Mouse (Mus musculus) megakaryocyte progenitor cell, adult 5-6 weeks (primary cell): Measurements from ENCODE around the gene Flywch1. TPM values are rescaled to one million over a fixed set of nuclear protein-coding genes. Genes with fewer than 3 reads are reported as not detected.

ENCODE experiments used
- ATAC-seq: replicated peaks from 2 replicates; pipeline ENCODE4 v1.8.0; 2016; ENCODE audit warnings: mild to moderate bottlenecking, moderate TSS enrichment, inconsistent platforms; ENCODE audit not compliant: poor library complexity
- total RNA-seq, 2 experiments: library from RNA; stranded (forward) in 1 of 2; stranded (reverse) in 1 of 2; fragments of 157-497, 149-512 nt in 1 of 2; fragments of 200-1000 nt in 1 of 2; gene quantifications; 2 replicates each; pipeline versions ENCODE4 v1.2.3 to v1.2.4; 2015 to 2017

Gene Flywch1
- 4.7 and 5.1 TPM in 2 replicates for total RNA-seq (2015)
- total RNA-seq (2017): 9.9 and 10.6 TPM in 2 replicates

GRCm38 (mm10) chr17:23771284-23772218 is at the start of gene Flywch1:
Gene Flywch1, minus strand, starts transcription at chr17:23771602.
- ATAC-seq: peak; percentile 97

GRCm38 (mm10) chr17:23820731-23821130 is 49.3 kb upstream of the Flywch1 start:
- ATAC-seq: no peak

GRCm38 (mm10) chr17:23819235-23819634 is 47.8 kb upstream of the Flywch1 start:
- no peak for ATAC-seq

DNA sequence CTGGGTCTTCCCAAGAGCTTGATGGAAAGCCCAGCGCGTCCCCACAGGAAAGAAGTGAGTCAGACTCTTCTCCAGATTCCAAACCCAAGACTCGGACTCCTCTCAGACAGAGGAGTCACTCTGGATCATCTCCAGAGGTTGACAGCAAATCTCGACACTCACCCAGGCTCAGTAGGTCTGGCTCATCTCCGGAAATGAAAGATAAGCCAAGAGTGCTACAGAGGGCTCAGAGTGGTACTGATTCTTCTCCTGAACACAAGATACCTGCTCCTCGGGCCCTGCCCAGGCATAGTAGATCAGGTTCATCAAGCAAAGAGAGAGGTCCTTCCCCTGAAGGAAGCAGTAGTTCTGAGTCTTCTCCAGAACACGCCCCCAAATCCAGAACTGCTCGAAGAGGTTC is 47.2 kb upstream of the Flywch1 start:
- ATAC-seq: no peak

- ATAC-seq: no peak
These were observed 44.2 kb upstream of the Flywch1 start for GRCm38 (mm10) chr17:23815641-23816040.

DNA sequence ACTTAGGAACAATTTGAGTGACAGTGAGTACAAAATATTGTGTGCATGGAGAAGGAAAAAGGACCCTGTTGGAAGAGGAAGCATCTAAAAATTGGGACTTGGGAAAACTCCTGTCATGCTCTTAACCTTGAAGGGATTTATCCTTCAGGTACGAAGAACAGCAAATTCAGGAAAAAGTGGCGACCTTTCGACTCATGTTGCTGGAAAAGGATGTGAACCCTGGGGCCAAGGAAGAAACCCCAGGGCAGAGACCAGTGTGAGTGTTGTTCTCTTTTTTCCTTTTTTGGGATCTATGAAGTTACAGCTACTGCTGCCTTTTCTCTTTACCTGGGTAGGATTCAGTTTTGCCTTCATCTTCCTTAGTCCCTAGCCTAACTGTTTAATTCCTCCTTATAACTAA is 36.5 kb upstream of the Flywch1 start:
- ATAC-seq: no peak

GRCm38 (mm10) chr17:23806867-23807266 is 35.5 kb upstream of the Flywch1 start:
- ATAC-seq: peak; percentile 7

- no peak for ATAC-seq
These were observed 33.2 kb upstream of the Flywch1 start for GRCm38 (mm10) chr17:23804426-23805085.

DNA sequence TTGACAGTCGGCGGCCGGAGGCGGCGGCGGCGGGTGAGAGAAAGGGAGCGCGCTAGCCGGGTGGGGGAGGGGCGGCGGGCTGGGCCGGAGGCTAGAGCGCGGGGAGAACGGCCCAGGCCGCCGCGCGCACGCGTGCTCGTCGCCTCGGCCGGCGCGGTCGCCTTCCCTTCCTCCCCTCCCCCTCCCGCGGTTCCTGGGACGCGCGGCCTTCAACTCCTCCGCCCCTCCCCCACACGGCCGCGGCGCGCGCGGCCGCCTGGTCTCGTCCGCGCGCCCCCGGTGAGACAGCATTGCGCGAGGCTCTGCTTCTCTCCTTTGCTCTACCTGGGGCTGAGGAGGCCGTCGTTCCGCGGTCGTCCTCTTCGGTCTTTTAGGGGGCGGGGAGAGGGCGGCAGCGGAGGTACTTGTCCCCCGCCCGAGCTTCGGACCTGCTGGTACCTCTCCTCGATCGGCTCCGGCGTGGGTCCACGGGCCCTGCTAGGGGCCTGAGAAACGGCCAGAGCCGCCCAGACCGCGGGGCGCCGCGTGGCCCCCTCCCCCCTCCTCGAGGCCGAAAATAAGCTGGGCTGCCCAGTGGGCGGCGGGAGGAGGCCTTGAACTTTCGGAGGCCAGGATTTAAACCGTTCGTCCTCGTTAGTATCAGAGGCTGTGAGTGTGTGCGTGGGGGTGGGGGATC is 32.1 kb upstream of the Flywch1 start:
- ATAC-seq: peak; percentile 41

- peak; percentile 90 for ATAC-seq
These were observed 31.5 kb upstream of the Flywch1 start for GRCm38 (mm10) chr17:23802746-23803365.

DNA sequence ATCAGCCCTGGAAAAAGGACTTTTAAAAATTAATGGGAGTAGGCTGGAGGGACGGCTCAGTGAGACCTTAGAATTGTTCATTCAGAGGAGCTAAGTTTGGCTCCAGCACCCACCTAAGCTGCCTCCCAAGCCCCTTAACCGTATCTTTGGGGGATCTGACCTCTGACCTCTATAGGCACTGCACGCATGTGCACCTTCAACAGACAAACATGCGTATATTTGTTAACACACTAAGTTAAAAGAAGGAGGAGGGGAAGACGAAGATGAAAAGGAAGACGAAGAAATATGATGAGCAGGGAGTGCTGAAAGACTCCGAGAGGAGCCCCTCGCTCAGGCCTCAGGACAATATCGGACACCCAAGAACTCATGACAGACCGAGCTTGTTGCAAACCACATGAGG is 30.2 kb upstream of the Flywch1 start:
- no peak for ATAC-seq

DNA sequence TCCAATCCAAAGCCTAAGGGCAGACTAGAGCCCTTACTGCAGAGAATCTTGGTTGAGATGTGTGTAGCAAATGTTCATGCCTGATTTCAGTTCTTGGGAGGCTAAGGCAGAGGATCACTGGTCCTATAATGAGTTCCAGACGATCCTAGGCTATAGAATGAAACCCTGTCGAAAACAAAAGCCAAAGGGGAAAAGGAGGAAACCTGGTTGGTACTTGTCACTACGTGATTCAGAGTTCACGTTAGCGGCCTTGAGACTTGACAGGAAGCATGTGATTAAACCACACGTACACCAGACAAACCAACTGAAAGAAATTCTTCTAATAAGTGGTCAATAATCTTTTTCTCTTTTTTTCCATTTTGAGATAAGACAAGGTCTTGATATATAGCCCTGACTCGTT is 25.9 kb upstream of the Flywch1 start:
- ATAC-seq: peak; percentile 46

GRCm38 (mm10) chr17:23795323-23795722 is 23.9 kb upstream of the Flywch1 start:
- no peak for ATAC-seq

GRCm38 (mm10) chr17:23791079-23791357 is 19.6 kb upstream of the Flywch1 start:
- ATAC-seq: peak; percentile 6; the same call in 1 of the 2 replicates

- ATAC-seq: peak; percentile 70
These were observed 19.1 kb upstream of the Flywch1 start, which contains the start of gene Srrm2 for GRCm38 (mm10) chr17:23790269-23791078. Gene Srrm2, plus strand, starts transcription at chr17:23790532.

DNA sequence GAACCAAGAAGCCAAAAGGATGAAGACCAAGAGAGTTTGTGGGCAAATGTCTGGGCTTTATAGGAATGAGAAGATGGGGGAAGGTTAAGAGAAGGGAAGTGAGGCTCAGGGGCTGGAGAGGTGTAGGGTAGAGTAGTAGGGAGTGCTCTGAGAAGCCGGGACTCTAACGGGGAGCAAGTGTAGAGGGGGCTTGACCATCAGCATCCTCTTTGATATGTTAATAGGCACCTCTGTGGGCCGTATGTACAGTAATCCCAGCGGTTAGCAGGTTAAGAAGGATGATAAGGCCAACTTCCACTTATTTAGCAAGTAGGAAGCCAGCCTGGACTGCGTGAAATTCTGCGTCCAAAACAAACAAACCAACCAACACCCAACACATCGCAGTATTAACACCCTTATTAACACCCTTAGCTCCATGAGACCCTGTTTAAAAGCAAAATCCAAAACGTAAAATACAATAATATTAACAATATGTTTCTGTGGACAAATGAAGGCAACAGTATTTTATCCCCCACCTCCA is 18.4 kb upstream of the Flywch1 start:
- ATAC-seq: no peak

DNA sequence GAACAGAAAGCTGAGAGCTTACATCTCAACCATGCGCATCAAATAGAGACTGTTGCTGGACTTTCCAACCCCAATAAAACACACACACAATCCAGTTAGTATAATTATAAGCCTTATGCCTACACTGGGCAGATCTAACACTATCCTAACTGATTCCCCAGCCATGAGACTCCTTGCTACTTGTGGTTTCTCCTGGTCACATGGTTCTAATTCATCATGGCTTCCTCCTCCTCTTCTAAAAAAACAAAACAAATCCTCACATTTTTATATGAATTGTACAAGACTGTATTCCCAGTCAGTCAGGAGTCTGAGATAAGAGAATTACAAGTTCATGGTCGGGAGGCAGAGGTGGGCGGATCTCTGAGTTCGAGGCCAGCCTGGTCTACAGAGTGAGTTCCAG is 17.6 kb upstream of the Flywch1 start:
- ATAC-seq: no peak

DNA sequence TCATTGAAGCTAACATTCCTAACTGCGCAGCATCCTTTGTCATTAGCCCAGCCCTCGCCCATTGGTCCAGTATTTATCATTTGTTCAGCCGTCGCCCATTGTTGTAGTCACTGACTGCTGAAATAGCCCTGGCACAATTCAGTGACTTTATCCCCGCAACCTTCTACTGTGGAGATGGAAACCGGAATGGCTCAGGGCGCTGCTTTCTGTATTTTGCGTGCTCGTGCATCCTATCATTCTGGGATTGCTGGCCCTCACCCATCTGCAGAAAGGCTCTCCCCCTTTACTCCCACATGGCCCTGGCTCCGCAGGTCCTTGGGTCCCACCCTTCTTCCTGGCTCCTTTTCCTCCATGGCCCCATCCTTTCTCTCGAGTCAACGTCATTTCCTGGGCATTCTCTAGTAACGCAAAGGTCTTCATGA is 15.1 kb upstream of the Flywch1 start:
- no peak for ATAC-seq

DNA sequence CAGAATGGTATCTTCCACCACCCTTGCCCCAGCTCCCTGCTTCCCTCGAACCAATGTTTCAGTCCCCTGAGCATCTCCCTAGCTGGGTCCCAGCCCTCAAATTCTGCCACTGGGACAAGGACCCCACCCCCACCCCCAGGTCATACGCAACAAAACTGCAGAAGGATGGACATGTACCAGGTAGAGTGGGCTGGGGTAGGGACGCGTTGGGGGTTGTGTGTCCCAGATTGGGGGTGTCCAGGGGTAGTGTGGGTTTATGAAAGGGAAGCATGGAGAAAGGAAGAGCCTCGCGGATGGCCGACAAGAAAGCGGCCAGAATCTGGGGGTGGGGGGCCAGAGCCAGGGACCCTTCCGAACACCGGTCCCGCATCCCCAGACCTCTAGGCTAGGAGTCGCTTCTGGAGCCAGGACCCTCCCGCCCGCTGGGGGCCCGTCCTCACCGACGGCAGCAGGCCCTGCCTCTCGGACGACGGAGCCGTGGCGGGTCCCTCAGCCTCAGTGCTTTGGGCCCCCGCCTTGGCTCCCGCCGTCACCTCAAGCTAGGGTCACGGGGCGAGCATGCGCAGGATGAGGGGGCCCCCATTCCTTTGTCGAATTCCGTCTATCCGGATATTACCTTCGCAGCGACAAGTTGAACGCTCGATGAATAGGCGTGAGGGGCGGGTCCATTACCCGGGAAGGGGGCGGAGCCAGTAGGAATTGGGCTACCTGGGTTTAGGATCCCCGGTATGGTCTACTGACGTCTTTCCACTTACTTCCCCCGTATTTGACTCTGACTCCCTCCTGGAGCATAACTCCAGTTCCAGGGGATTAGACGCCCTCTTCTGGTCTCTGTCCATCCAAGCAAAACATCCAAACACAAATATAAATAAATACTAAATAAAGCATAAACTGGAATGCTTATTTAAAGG is 14.4 kb upstream of the Flywch1 start, which contains the start of gene Flywch2:
Gene Flywch2, minus strand, starts transcription at position 521 of the 911 bp plus-strand sequence.
- ATAC-seq: peak; percentile 70
